Mouse (Mus musculus): ENCODE results near the gene Prss53.
"Not testable (repeated sequence)": the region's sequence is repeated elsewhere in the genome, so short reads cannot be mapped to it uniquely, and the experiment has no call there.

Prss53 gene

GRCm38 (mm10) chr7:127875627-127876001 is 15.2 kb downstream of the Prss53 start:
- in situ Hi-C loops (cut with MseI, MboI), result no loop called here

GRCm38 (mm10) chr7:127874812-127875626 is 15.8 kb downstream of the Prss53 start:
- in situ Hi-C loops (cut with MseI, MboI), result no loop called here

- in situ Hi-C loops (cut with MseI, MboI), result no loop called here
These were observed 20.5 kb downstream of the Prss53 start for GRCm38 (mm10) chr7:127870136-127870821.

- in situ Hi-C loops (cut with MseI, MboI), result no loop called here
These were observed 21.5 kb downstream of the Prss53 start for GRCm38 (mm10) chr7:127869149-127869810.

GRCm38 (mm10) chr7:127867641-127868040 is 23.1 kb downstream of the Prss53 start:
- in situ Hi-C loops (cut with MseI, MboI), result no loop called here

- in situ Hi-C loops (cut with MseI, MboI), result no loop called here
These were observed 24.3 kb downstream of the Prss53 start for GRCm38 (mm10) chr7:127866434-127866833.

- in situ Hi-C loops (cut with MseI, MboI), result no loop called here
These were observed 32.5 kb downstream of the Prss53 start for GRCm38 (mm10) chr7:127858258-127858657.

GRCm38 (mm10) chr7:127850906-127851305 is 39.9 kb downstream of the Prss53 start:
- in situ Hi-C loops (cut with MseI, MboI), result no loop called here

- in situ Hi-C loops (cut with MseI, MboI), result no loop called here
These were observed 40.5 kb downstream of the Prss53 start for GRCm38 (mm10) chr7:127849973-127850875.

GRCm38 (mm10) chr7:127842001-127842718 is 48.6 kb downstream of the Prss53 start:
- in situ Hi-C loops (cut with MseI, MboI), result no loop called here

GRCm38 (mm10) chr7:127841340-127842000 is 49.3 kb downstream of the Prss53 start:
- in situ Hi-C loops (cut with MseI, MboI), result no loop called here

- in situ Hi-C loops (cut with MseI, MboI), result no loop called here
These were observed 49.9 kb downstream of the Prss53 start for GRCm38 (mm10) chr7:127840886-127841285.

GRCm38 (mm10) chr7:127840031-127840430 is 50.7 kb downstream of the Prss53 start:
- in situ Hi-C loops (cut with MseI, MboI), result not testable (repeated sequence)

- in situ Hi-C loops (cut with MseI, MboI), result not testable (repeated sequence)
These were observed 52.9 kb downstream of the Prss53 start for GRCm38 (mm10) chr7:127837878-127838277.

- in situ Hi-C loops (cut with MseI, MboI), result no loop called here
These were observed 53.3 kb downstream of the Prss53 start for GRCm38 (mm10) chr7:127837473-127837872.

All from mouse trophoblast stem cell (cell line).